Mouse (Mus musculus) E14TG2a.4 (cell line): ENCODE measurements around the gene Zfp991.
"Not testable (repeated sequence)": the region's sequence is repeated elsewhere in the genome, so short reads cannot be mapped to it uniquely, and the experiment has no call there.

Source experiments
- CTCF ChIP-seq: conservative IDR thresholded peaks from 2 replicates; pipeline ENCODE4 v1.5.1; 2014; ENCODE audit warnings: low read length
- NANOG ChIP-seq: IDR thresholded peaks from 2 replicates; pipeline ENCODE4 v1.6.1; 2014; ENCODE audit warnings: borderline replicate concordance, low read length, mixed read lengths
- POU5F1 ChIP-seq: IDR thresholded peaks from 2 replicates; pipeline ENCODE4 v1.6.1; 2014; ENCODE audit warnings: low read length, borderline replicate concordance

GRCm38 (mm10) chr4:147127137-147127536 lies 4.7 kb upstream of the Zfp991 start:
- TF ChIP-seq CTCF, NANOG, POU5F1: not testable (repeated sequence)
